Mouse (Mus musculus): ENCODE results near the gene Erbin. TPM values are rescaled to one million over a fixed set of nuclear protein-coding genes. Genes with fewer than 3 reads are reported as not detected.
A peak's percentile ranks its signal among the peaks of the same experiment; 100 is the strongest.

Erbin gene
- 5.4 and 5.6 TPM in 2 replicates for polyA plus RNA-seq (2015; fragmentation: Nextera tagmentation; extraction: Ambion mirVana)

DNA sequence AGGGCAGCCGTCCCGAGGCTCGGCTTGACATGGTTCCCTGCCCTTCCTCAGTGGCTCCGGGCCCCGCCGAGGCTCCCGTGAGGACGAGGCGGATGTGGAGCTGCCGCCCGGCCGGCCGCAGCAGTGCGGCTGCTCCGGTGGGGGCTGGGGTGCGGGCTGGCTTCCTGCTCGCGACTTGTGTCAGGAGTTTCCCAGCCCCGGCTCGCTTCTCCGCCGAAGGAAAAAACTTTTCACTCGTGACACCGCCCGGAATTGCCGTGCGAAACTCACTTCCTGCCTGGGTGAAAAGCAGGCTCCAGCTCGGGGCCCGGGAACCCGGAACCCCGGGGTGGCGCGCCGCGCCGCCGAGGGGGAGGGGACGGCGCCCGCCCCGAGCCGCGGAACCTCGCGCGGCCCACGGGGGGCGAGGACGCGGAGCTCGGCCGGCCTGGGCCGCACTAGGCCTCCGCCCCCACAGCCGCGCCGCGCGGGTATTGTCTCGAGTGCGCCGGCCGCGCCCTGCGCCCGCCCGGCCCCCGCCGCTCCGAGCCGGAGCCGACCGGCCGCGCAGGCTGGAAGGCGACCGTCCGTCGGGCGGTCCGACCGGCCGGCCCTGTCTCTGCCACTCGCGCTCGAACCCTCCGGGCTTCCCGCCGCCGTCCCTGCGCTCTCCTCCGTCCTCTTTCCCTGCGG is at the start of gene Erbin:
Gene Erbin (minus strand): TSS at position 254 of the 672 bp plus-strand sequence.
- peak; percentile 77 for ATAC-seq
- H3K9me3 ChIP-seq (ENCODE audit: control insufficient read depth, low read length): no peaks in the 10 kb centered on the region
- no peaks in the 10 kb centered on the region for H3K27me3 ChIP-seq (replicated peaks; ENCODE audit: control insufficient read depth, insufficient read depth, low read length)
- peak within 1 kb of the TSS; percentile 70 for H3K4me3 ChIP-seq (ENCODE audit: low read length)
- peak within 1 kb of the TSS; percentile 100 for H3K27ac ChIP-seq (ENCODE audit: low read depth, low read length)
- H3K9ac ChIP-seq (ENCODE audit: low read depth, low read length): peak within 1 kb of the TSS; percentile 99
- WGBS: 1% methylated on average over 56 of the region's 93 CpGs
- H3K4me2 ChIP-seq (ENCODE audit: low read length): peak within 1 kb of the TSS; percentile 76
- peaks cover 14% of the 10 kb centered on the region for H3K4me1 ChIP-seq (ENCODE audit: control insufficient read depth, insufficient read depth, low read depth, low read length)
- no peaks in the 10 kb centered on the region for H3K36me3 ChIP-seq (ENCODE audit: control insufficient read depth, insufficient read depth, low read length)

DNA sequence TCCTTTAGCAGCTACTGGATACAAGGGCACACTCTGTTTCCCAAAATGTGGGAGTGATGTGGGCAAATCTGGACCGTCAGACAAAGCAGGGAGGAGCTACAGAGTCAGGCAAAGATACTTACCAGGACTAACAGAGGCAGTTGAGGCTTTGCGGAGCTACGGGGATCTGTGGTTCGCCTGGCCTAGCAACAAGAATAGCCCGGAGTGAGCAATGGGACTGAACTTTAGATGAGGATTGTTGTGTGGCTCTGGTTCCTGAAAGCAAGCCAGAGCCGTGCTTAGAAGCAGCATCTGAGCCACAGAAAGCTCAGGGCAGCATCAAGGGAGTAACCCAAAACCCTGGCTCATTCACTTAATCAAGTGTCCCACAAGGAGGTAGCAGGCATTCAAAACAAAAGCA is 49.6 kb upstream of the Erbin start:
- Histone ChIP-seq H3K9ac (ENCODE audit: low read depth, low read length) (no peak overlapping the region), H3K9me3 (ENCODE audit: control insufficient read depth, low read length) (no peaks in the 10 kb centered on the region), H3K4me3 (ENCODE audit: low read length) (no peak overlapping the region), H3K4me1 (ENCODE audit: control insufficient read depth, insufficient read depth, low read depth, low read length) (no peaks in the 10 kb centered on the region), H3K4me2 (ENCODE audit: low read length) (no peak overlapping the region), H3K27ac (ENCODE audit: low read depth, low read length) (no peak overlapping the region), H3K27me3 (replicated peaks; ENCODE audit: control insufficient read depth, insufficient read depth, low read length) (no peaks in the 10 kb centered on the region), H3K36me3 (ENCODE audit: control insufficient read depth, insufficient read depth, low read length) (no peaks in the 10 kb centered on the region)
- ATAC-seq: peak; percentile 31; the same call in 1 of the 2 replicates
- 62% methylated on average over 6 of the region's 6 CpGs for WGBS

DNA sequence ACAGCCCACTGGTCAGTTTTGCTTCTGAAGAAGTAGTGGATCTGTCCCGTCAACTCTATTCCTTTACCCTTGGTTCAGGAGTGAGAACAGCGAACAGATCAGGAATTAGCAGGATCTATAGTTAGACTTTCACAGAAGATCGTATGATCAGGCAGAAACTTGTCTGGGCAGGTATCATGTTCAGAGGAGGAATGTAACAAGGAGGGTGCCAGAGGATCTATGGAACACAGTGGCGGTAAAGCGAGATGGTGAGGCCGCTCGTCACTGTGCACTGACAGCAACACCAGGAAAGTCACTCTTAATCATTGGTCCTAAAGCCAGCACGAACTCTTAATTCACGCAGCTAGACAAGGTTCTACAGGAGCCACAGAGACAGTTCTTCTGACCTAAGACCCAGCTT is 47.7 kb upstream of the Erbin start:
- Histone ChIP-seq H3K9me3 (ENCODE audit: control insufficient read depth, low read length) (no peaks in the 10 kb centered on the region), H3K36me3 (ENCODE audit: control insufficient read depth, insufficient read depth, low read length) (no peaks in the 10 kb centered on the region), H3K4me1 (ENCODE audit: control insufficient read depth, insufficient read depth, low read depth, low read length) (no peaks in the 10 kb centered on the region), H3K27me3 (replicated peaks; ENCODE audit: control insufficient read depth, insufficient read depth, low read length) (no peaks in the 10 kb centered on the region), H3K4me3 (ENCODE audit: low read length) (no peak overlapping the region), H3K9ac (ENCODE audit: low read depth, low read length) (no peak overlapping the region), H3K4me2 (ENCODE audit: low read length) (no peak overlapping the region), H3K27ac (ENCODE audit: low read depth, low read length) (no peak overlapping the region)
- no peak for ATAC-seq
- 93% methylated on average over 9 of the region's 9 CpGs for WGBS

DNA sequence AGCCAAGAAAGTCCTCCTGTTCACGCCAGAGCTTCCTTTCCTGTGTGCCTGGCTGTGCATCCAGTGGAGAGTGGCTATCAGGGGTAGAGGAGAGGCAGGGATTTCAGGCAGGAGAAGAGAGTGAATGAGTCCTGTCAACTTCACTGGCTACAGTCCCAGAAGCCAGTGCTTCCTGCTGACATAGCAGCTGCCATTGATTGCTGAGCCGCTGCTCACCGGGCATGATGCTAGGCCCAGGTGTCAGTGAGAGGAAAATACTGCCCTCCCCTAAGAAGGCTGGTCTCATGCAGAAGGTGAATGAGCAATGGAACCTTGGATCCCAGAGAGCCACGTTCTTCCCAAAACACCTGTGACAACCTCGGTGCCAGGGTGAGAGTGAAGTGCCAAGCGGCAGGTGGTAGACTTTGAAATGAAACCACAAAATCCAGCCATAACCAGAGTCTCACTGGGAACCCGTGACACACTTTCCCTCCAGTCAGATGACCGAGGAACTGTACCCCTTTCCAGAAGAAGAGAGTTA is 46.4 kb upstream of the Erbin start:
- Histone ChIP-seq H3K9ac (ENCODE audit: low read depth, low read length) (no peak overlapping the region), H3K4me3 (ENCODE audit: low read length) (no peak overlapping the region), H3K27me3 (replicated peaks; ENCODE audit: control insufficient read depth, insufficient read depth, low read length) (no peaks in the 10 kb centered on the region), H3K9me3 (ENCODE audit: control insufficient read depth, low read length) (no peaks in the 10 kb centered on the region), H3K4me2 (ENCODE audit: low read length) (no peak overlapping the region), H3K27ac (ENCODE audit: low read depth, low read length) (no peak overlapping the region), H3K36me3 (ENCODE audit: control insufficient read depth, insufficient read depth, low read length) (no peaks in the 10 kb centered on the region), H3K4me1 (ENCODE audit: control insufficient read depth, insufficient read depth, low read depth, low read length) (no peaks in the 10 kb centered on the region)
- peak; percentile 58; the same call in 1 of the 2 replicates for ATAC-seq
- WGBS: 81% methylated on average over 8 of the region's 8 CpGs

DNA sequence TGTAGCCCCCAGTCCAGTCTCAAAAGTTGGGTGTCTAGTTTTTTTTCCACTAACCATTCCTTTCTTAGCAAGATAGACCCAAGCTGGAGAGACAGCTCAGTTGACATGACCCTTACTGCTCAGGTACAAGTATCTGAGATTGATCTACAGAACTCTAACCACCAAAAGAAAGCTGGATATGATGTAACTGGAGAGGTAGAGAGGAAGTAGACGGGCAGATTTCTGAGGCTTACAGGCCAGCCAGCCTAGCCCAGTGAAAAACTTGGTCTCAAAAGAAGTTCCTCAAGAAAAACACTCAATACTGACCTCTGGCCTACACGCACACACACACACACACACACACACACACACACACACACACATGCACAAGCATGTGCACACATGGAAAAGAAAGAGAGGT is 44.9 kb upstream of the Erbin start:
- H3K4me2 ChIP-seq (ENCODE audit: low read length): no peak overlapping the region
- H3K27me3 ChIP-seq (replicated peaks; ENCODE audit: control insufficient read depth, insufficient read depth, low read length): no peaks in the 10 kb centered on the region
- no peaks in the 10 kb centered on the region for H3K4me1 ChIP-seq (ENCODE audit: control insufficient read depth, insufficient read depth, low read depth, low read length)
- no peaks in the 10 kb centered on the region for H3K36me3 ChIP-seq (ENCODE audit: control insufficient read depth, insufficient read depth, low read length)
- no peaks in the 10 kb centered on the region for H3K9me3 ChIP-seq (ENCODE audit: control insufficient read depth, low read length)
- H3K4me3 ChIP-seq (ENCODE audit: low read length): no peak overlapping the region
- 93% methylated on average over 2 of the region's 2 CpGs for WGBS
- ATAC-seq: no peak
- H3K9ac ChIP-seq (ENCODE audit: low read depth, low read length): no peak overlapping the region
- H3K27ac ChIP-seq (ENCODE audit: low read depth, low read length): no peak overlapping the region

DNA sequence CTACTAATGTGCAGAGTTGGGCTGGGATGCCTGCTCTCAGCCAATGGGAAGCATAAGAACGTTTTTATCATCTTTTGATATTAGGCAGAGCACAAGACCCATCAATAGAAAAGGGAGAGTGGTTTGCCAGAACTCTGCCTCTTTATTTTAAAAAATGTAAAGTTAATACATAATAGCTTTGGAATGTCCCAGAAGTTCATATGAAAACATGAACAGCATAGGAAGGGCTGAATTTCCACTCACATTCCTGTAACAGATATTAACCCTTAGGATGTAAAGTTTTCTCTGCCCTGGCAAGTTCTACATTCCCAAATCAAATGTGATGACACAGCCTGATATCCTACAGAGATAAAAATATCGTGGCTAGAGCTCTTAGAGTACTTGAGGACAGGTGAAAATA is 42.8 kb upstream of the Erbin start:
- no peak overlapping the region for H3K9ac ChIP-seq (ENCODE audit: low read depth, low read length)
- H3K4me3 ChIP-seq (ENCODE audit: low read length): no peak overlapping the region
- no peak for ATAC-seq
- 70% methylated on average over 2 of the region's 2 CpGs for WGBS
- no peaks in the 10 kb centered on the region for H3K27me3 ChIP-seq (replicated peaks; ENCODE audit: control insufficient read depth, insufficient read depth, low read length)
- no peaks in the 10 kb centered on the region for H3K36me3 ChIP-seq (ENCODE audit: control insufficient read depth, insufficient read depth, low read length)
- H3K4me1 ChIP-seq (ENCODE audit: control insufficient read depth, insufficient read depth, low read depth, low read length): no peaks in the 10 kb centered on the region
- H3K4me2 ChIP-seq (ENCODE audit: low read length): no peak overlapping the region
- H3K27ac ChIP-seq (ENCODE audit: low read depth, low read length): no peak overlapping the region
- H3K9me3 ChIP-seq (ENCODE audit: control insufficient read depth, low read length): no peaks in the 10 kb centered on the region

DNA sequence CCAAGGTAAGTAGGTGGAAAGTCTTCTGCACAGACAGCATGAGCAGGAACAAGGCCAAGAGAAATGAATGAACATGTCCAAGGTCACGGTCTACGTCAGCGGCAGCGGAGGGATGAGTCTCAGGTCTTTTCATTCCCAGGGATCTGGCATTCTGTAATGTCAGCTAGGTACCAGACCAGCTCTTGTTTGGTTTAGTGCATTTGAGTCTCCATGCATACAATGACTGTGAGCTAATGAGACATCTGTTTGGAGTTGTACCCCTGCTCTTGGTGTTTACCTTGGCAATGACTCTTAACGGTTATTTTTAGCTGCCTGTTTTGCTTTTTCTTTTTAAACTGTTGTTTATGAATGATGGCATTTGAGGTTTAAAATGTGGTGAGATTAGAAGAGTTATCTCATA is 39.5 kb upstream of the Erbin start:
- Histone ChIP-seq H3K27ac (ENCODE audit: low read depth, low read length) (no peak overlapping the region), H3K4me2 (ENCODE audit: low read length) (no peak overlapping the region), H3K27me3 (replicated peaks; ENCODE audit: control insufficient read depth, insufficient read depth, low read length) (no peaks in the 10 kb centered on the region), H3K9ac (ENCODE audit: low read depth, low read length) (no peak overlapping the region), H3K4me1 (ENCODE audit: control insufficient read depth, insufficient read depth, low read depth, low read length) (no peaks in the 10 kb centered on the region), H3K4me3 (ENCODE audit: low read length) (no peak overlapping the region), H3K9me3 (ENCODE audit: control insufficient read depth, low read length) (no peaks in the 10 kb centered on the region), H3K36me3 (ENCODE audit: control insufficient read depth, insufficient read depth, low read length) (no peaks in the 10 kb centered on the region)
- 87% methylated on average over 5 of the region's 5 CpGs for WGBS
- no peak for ATAC-seq

DNA sequence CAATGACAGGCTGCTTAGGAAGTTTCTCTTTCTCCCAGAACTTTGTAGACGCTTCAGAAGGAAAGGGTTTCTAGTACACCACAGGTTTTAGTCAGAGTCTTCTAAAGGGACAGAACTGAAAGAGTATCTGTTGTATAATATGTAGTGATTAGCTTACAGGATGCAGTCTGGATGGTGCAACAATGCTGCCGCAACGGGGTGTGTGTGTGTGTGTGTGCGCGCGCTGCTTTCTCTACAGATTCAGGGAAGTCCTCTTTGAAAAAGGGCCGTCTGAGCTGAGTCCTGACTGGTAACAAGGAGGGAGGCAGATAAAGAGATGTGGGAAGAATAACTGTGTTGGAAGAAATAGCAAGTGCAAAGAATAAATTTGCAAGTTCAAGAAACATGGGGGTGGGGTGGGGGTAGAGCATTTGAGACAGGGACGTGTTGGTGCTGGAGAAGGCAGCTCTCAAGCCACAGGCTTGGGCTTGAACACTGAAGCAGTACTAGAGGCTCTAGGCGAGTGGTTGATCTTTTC is 38.4 kb upstream of the Erbin start:
- 78% methylated on average over 9 of the region's 9 CpGs for WGBS
- no peak overlapping the region for H3K9ac ChIP-seq (ENCODE audit: low read depth, low read length)

DNA sequence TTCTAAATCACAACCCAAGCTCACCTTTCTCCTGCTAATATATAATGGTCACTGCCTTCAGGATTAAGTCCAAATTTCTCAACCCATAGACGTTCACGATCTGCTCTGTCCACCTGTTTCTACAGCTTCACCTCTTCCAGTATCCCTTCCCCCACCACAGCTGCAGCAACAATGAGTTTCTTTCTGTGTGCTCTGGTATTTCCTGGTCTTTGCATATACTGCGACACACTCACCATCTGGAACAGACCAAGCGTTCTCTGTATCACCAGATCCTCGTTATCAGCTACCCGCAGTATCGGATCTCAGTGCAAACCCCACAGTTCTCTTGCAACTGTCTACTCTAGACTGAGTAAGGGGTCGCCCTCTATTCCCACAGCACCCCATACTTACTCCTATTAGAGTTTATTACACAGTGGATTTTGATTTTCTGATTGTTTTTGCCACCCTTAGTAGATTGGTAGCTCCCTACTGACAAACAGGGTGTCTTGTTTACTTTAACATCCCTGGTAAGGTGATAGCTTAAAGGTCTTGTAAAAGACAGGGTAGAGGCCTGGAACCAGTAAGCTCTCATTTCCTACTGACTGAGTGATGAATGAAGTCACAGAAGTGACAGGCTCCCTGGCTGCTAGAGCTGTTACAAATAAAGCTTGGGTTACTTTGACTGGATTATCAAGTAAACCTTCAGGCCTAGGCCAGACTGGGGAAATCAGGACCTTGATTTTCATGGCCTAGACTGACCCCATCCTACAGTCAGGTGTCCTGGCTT is 37.0 kb upstream of the Erbin start:
- Histone ChIP-seq H3K27ac (ENCODE audit: low read depth, low read length) (no peak overlapping the region), H3K36me3 (ENCODE audit: control insufficient read depth, insufficient read depth, low read length) (no peaks in the 10 kb centered on the region), H3K4me2 (ENCODE audit: low read length) (no peak overlapping the region), H3K4me3 (ENCODE audit: low read length) (no peak overlapping the region), H3K9me3 (ENCODE audit: control insufficient read depth, low read length) (no peaks in the 10 kb centered on the region), H3K4me1 (ENCODE audit: control insufficient read depth, insufficient read depth, low read depth, low read length) (no peaks in the 10 kb centered on the region), H3K27me3 (replicated peaks; ENCODE audit: control insufficient read depth, insufficient read depth, low read length) (no peaks in the 10 kb centered on the region), H3K9ac (ENCODE audit: low read depth, low read length) (no peak overlapping the region)
- no peak for ATAC-seq
- 84% methylated on average over 8 of the region's 8 CpGs for WGBS

More for the DNA sequence above, 38.4 kb upstream of the Erbin start:
- Histone ChIP-seq H3K4me2 (ENCODE audit: low read length) (no peak overlapping the region), H3K4me1 (ENCODE audit: control insufficient read depth, insufficient read depth, low read depth, low read length) (no peaks in the 10 kb centered on the region), H3K27ac (ENCODE audit: low read depth, low read length) (no peak overlapping the region), H3K4me3 (ENCODE audit: low read length) (no peak overlapping the region), H3K36me3 (ENCODE audit: control insufficient read depth, insufficient read depth, low read length) (no peaks in the 10 kb centered on the region), H3K27me3 (replicated peaks; ENCODE audit: control insufficient read depth, insufficient read depth, low read length) (no peaks in the 10 kb centered on the region), H3K9me3 (ENCODE audit: control insufficient read depth, low read length) (no peaks in the 10 kb centered on the region)
- ATAC-seq: no peak

Measured in hindbrain, embryonic 16.5 days (tissue).